Mouse (Mus musculus) layer of hippocampus, postnatal 14 days (tissue): Measurements from ENCODE around the gene St3gal6. TPM values are rescaled to one million over a fixed set of nuclear protein-coding genes. Genes with fewer than 3 reads are reported as not detected.
"Not testable (repeated sequence)": the region's sequence is repeated elsewhere in the genome, so short reads cannot be mapped to it uniquely, and the experiment has no call there.

Experiments used
- DNase-seq, 2 experiments: peaks; one replicate each; pipeline ENCODE4 v3.0.0; 2021 to 2022; ENCODE audit warnings: low spot score in 2 of 2, mixed read lengths in 1 of 2
- total RNA-seq, 2 experiments: library from RNA; stranded (reverse); gene quantifications; 2 replicates each; pipeline ENCODE4 v1.2.3; 2021

Gene St3gal6
- total RNA-seq, 2 experiments from 2014 or later: 16.1 to 20.4 TPM

DNA sequence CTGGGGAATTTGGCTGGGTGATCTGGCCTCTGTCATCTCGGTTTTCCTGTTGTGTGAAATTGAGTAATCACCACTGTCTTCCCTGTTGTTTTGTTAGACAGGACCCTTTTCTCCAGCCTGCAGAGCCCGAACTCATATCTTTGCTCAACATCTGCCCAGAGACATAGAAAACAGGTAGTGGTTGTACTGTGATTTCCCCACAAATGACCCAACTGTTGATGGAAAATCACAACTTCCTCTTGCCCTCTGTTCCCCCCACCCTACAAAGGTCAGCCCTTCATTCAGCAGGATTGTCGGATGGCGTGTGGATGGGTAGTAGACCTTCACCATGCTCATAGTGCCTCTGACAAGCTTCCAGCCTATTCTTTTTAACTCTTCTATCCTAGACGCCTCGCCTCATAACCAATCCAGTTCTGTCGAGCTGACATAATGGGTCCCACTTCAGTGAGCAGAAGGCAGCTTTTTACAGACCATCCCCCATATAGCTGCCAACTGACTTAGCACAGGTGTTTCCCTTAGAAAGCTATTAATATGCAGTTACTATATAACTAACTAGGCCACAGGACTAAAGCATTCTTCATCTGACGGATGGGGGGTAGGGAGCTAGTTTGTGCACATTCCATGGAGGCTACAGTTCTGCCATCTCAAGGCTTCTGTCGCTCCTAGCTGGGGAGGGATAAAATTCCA is 42.7 kb downstream of the St3gal6 start:
- DNase-seq: no peak

DNA sequence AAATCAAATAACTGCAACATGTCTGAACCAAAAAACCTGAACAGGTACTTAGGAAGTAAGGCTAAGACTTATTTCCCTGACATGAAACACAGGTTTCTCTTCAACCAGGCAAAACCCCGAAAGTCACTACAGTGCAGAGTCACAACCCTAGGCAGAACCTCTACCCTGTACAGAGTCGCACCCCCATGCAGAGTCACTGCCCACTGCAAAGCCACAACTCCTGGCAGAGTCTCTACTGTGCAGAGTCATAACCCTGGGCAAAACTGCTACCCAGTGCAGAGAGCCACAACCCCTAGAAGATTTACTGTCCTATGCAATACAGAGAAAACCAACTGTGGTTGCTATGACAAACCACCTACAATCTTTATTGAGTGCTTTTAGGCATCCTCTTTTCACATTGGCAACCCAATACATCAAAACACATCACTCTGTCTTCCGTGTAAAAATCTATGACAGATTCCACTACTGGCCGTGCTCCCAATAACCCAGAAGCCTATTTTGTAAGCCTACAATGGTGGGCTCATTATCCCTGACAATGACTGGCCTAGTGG is 44.1 kb downstream of the St3gal6 start:
- DNase-seq: no peak

DNA sequence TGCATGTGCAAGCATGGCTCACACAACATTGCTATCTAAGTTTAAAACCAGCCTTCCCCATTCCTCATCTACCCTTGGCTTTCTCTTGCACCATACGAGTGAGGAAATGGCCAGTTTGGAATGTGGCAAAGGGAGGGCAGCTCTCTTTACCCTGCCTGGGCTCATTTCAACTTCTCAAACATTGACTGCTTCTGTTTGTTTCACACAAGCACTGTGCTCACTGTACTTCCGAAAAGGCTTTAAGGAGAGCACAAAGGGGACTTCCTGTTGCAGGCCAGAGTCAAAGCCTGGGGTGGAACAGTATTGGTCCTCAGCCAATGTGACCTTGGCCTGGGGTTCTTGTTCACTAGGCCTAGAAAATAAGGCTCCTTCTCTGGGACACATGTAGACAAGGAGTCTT is 47.7 kb downstream of the St3gal6 start:
- peak in 1 of 2 experiments; percentile 17 for DNase-seq

DNA sequence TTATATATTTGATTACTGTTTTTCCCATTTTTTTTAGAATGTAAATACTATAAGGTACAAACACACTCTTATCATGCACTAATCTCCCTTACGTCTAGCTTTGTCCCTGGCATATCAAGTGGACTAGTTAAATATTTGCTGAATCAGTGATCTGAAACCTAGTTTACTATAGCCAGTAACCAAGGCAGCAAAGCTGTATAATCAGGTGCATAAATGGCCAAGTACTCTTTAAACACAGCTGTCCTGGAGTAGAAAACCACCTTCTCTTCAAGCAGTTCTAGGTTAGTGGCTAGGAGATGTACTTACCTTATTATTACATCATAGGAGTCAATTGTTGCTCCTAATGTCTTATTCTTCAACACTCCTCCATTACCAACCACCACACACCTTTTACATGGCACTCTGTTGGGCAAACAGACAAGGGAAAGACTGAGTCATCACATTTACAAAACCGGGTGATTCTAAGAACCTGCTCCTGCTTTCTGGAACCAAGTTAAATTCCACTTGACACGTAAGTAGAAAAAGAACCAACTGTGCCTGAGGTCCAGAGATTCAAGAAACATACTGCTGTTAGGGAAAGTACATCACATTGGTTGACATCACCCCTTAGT is 48.4 kb downstream of the St3gal6 start:
- no peak for DNase-seq

DNA sequence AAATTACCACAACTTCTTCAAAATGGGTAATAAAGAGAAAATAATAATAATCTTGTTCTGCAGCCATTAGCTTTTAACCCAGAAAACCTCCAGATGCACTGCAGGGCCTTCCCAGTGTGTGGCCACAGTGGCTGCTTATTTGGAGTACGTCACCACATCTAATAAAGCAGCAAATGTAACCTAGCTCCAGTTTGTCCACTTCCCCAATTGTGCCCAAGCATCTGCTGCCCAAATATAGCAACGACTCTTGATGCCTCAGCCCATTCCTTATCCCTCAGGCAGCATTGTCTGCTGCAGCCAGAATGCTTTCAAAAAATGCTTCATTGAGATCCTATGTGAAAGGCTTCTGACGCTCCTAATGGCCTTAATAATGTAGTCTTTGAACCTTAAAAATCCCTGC is 49.2 kb downstream of the St3gal6 start:
- DNase-seq: no peak

DNA sequence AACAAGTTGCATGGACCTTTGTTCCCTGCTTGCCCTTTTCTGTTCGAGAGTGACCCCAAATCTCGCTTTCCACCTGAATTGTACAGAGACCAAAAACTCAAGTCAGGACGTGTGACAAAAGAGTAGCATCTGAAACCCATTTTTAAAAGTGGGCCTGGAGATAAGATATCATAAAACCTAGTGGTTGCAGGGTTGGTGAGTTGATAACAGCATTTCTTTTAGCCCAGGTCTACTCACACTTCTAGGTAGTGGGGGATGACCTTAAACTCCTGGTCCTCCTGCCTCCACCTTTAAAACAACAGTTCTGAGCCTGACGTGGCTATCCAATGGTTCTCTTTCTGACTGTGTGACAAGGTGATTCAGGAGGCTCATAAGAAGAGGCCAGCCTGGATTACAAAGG is 53.2 kb downstream of the St3gal6 start:
- DNase-seq: no peak

DNA sequence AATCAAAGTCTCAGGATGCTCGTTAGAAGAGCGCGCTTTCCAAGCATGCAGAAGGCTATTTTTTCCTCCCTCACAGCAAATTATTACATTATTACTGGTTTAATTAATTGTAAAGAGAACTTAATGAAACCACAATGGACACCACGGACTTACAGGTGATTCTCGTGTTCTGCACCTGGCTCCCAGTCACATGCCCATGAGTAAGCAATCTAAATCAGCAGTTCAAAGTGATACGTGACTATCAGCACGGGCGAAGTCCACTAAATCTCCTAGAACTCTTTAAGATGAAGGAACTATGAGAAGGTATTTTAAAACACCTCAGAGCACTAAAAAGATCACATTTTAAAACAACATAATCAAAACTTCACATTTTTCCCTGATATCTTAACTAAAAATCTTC is 54.0 kb downstream of the St3gal6 start:
- no peak for DNase-seq

DNA sequence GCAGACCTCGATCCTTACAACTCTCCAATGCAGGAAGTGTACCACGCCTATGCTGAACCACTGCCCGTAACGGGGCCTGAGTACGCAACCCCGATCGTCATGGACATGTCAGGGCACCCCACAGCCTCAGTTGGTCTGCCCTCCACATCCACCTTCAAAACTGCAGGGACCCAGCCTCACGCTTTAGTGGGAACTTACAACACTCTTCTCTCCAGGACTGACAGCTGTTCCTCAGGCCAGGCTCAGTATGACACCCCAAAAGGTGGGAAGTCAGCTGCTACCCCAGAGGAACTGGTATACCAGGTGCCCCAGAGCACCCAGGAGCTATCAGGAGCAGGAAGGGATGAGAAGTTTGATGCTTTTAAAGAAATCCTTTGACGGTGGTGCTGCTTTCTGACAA is 58.6 kb downstream of the St3gal6 start:
- DNase-seq: no peak

DNA sequence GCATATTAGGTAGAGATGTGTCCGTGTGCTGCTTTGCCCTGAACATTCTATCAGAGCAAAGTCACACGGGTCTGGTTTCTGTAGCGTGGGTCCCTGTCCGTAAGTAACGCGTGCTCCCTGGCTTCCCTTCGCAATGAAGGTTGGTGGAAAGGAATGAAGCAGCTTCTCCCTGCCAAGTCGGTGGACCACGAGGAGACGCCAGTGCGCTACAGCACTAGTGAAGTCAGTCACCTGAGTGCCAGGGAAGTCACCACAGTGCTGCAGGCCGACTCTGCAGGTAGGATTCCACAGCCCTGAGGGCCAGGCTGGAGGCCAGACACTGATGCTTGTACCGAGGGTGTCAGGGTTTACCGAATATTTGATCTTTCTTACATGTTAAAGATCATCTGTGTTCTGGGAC is 60.0 kb downstream of the St3gal6 start:
- no peak for DNase-seq

DNA sequence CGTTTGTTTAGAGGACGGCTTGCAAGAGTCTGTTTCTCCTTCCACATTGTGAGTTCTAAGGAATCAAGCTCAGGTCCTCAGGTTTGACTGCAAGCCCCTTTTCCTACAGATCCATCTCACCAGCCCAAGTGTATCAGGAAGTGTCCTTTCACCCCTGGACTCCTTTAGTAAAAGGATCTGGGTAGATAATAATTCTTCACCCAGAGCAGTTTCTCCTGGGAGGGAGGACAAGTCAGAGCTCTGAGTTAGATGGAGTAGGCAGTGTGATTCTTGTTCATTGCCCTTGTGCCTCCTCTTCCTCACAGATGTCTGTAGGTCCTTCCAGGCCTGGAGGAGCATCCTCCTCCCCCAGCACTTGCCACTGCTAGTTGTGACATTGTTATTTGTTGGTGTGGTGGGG is 61.5 kb downstream of the St3gal6 start:
- no peak for DNase-seq

DNA sequence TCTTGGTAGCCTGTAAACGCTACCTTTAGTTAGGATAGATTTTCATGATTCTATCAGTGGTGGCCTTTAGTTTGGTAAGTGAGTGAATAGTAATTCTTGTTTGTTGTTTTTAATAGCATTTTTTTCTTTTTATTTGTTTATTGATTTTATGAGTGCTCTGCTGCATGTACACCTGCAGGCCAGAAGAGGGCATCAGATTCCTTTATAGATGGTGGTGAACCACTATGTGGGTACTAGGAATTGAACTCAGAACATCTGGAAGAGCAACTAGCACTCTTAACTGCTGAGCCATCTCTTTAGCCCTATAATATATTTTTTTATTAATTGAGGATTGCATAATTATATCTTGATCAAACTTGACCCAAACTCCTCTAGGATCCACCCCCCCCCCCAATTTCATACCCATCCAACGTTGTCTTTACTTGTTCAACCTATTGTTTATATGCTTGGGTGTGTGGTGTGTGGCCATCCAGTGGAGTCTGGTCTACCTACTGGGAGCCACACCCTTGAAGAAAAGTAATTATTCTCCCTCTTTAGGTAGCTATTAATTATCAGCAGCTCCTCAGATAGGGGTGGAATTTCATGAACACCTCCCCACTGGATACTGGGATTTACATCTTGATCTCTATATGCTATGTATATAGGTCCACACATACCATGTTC is 62.1 kb downstream of the St3gal6 start:
- no peak for DNase-seq

DNA sequence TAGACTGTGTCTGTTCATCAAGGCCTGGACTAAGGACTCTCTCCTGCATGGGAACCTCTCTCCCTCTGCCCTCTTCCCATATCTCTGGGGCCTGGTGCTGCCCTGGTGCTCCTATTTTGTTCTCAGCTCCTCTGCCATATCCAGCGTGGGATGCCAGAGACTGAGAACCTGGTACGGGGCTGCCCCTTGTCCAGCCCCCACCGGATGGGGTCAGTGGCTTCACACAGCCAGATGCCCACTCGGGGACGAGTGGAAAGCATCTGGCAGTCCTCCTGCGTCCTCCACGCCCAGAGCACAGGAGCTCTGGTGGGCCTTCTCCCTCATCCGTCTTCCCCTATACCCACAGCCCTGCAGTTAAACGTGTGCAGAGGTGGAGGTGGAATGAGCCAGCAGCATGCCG is 63.7 kb downstream of the St3gal6 start:
- no peak for DNase-seq

DNA sequence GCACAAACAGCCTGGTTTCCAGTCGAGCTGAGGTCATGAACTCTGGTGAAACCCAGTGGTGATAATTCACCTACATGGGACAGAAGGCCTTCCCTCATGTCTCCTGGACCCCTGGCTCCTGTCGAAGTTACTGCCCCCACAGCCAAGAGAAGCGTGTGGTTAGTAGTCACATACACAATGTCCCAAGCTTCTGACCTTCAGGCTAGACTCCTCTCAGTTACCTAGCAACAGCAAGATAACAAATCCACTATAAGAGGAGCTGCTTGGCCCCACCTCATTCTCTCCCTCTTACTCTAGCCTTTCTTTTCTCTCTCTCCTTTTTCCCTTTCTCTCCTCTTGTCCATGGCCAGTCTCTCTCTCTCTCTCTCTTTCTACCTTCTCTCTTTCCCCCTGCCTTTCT is 64.1 kb downstream of the St3gal6 start:
- DNase-seq: not testable (repeated sequence)

DNA sequence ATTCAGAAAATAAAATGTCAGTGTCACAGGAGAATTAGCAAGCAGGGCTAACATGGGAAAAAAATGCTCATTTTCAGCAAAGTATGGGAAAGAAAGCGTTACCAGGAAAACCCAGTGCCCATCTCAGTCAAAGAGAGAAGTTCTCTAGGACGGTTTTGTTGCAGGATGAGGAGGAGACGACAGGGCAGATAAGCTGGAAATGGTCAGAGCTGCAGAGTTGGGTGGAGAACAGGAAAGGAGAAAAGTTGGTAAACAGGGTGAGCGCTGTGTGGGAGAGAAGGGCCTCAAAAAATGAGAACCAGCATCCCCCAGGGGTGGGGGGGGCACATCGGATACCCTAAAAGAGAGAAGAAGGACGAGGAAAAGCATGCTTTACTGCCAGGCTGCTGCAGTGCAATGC is 67.1 kb downstream of the St3gal6 start:
- no peak for DNase-seq

DNA sequence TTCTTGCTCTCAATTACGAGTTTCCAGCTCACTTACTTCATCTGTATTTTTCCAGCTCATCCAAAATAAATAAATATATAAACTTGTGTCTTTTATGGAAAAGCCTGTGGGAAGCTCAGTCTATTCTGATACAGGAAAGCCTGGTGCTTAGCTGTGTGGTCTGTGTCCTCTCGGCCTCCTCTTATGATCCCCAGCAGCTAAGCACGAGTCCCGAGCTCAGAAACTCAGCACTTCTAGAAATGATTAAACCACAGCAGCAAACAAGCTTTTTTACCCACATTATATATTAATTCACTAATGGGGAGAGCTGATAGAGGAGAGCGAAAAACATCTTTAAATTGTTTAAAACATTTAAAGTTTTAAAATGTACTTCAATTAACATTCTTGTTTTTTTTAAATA is 67.6 kb downstream of the St3gal6 start:
- DNase-seq: no peak

DNA sequence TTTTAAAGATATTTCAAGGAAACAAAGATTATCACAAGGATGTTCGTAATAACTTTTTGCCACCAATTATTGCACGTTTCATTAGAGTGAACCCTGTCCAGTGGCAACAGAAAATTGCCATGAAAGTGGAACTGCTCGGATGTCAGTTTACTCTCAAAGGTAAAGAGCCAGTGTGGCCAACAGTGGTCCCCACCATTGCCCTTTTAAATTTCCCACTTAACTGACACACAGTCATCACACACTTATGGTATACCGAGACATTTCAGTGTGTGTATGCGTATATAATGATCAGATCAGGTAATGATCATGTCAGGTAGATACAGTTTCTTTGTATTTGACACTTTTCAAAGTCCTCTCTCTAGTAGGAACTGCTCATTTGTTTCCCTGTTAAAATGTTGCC is 68.9 kb downstream of the St3gal6 start:
- DNase-seq: no peak

DNA sequence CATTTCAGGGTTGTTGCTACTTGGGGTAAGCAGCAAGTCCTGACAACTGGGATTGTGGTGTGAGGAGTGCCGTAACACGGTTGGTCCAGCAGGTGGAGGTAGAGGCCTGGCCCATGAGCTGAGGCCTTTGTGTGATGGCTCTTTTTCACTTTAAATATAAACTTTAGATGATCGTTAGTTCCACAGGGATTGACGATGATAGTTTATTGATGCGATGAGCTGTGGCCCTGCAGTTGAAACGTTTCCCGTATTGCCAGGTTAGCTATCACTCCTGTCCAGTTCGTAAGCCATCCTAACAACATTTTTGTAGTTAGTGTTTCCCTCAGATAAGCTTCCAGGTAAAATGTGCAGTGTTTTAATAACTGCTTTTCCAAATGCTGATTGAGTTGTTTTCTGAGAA is 69.4 kb downstream of the St3gal6 start:
- peak; percentile 30 to 46 for DNase-seq

DNA sequence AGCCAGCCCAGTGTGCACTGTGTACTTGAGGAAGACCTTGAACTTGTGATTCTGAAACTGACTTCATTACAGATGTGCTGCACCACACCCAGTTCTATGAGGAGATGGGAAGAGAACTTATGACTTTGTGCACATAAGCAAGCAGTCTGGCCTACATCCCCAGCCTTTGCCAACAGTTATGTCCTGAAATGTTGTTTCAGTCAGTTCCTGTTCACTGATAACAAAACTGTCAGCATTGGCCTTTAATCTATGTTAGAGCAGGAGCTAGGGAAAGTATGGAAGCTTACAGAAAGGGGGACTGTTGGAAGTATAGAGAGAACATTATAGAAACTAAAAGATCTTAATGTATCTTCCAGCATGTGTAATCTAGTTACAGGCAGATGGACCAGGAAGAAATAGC is 70.2 kb downstream of the St3gal6 start:
- DNase-seq: no peak

DNA sequence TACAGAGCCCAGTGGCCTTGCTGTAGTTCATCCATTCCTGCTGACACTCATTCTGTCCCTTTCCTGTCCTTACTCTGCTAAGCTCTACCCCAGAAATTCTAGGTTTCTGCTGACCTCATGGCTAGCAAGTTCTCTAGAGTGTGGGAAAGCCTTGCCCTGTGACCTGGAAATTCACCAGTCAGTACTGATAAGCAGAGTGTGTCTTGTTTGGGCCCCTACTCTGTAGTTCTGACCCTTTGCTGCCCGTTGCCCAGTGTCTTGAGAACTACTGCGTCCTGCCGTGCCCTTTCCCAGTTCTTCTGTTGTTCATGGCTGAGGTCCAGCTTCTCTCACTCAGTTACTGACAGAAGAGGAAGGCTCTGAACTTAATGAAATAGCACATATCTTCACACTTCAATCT is 70.9 kb downstream of the St3gal6 start:
- no peak for DNase-seq

DNA sequence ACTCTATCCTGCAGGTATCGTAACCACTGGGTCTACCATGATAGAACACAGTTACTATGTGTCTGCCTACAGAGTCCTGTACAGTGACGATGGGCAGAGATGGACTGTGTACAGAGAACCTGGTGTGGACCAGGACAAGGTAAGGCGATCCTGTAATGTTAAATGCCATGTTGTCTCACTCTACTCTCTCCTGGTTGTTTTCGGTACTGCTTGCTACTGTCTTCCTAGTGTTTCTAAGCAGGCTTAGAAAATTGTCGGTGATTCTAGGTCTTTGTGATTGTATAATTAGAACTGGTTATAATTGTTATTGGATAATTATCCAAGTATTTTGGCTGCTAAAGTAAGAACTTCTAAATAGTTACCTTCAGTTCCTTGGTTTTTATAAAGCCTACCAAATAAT is 72.4 kb downstream of the St3gal6 start:
- DNase-seq: no peak

DNA sequence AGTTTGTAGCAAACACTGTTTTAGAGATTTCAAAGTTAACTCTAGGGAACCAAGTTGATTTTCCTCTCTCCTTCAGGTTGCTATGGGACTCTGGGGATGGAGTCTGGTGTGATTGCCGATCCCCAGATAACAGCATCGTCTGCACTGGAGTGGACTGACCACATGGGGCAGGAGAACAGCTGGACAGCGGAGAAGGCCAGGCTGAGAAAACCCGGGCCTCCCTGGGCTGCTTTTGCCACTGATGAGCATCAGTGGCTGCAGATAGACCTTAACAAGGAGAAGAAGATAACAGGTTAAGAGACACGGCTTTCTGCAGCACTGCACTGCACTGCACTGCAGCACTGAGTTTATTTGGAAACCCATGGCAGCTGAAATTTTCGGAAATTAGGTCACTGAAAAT is 73.4 kb downstream of the St3gal6 start:
- no peak for DNase-seq

DNA sequence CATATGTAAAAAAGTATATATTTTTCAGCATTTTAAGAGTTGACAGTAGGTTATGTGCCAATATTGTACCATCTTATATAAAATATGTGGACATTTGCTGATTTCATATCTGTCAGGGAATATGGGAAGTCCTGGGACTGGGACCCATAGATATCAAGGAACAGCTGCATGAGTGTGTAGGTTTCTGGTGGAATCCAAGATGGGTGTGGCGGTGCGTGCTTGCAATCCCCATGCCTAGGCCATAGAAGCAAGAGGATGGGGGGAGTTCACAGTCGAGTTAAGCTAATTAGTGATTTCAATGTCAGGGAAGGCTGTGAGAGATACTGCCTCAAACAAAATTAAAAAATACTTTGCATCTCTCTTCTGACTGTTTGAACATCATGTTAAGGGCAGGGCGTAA is 75.0 kb downstream of the St3gal6 start:
- DNase-seq: no peak
